10 mouse cellular contexts compared by ENCODE assay signal in the genomic region with DNA sequence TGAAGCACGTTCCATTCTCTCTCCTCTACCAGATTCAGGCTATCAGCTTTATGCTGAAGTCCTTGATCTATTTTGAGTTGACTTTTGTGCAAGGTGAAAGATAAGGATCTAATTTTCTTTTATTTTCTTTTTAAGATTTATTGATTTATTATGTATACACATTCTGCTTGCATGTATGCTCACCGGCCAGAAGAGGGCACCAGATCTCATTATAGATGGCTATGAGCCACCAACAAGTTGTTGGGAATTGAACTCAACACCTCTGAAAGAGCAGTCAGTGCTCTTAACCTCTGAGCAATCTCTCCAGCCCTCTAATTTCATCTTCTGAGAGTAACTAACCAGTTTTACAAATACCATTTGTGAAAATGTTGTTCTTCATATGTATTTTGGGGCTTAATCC. TPM values are rescaled to one million over a fixed set of nuclear protein-coding genes. Genes with fewer than 3 reads are reported as not detected.
DNase-seq lines count a peak whose midpoint lies in the region; ATAC-seq and TF ChIP-seq lines count a peak whose summit lies in the region.
"Had no signal": no experiment of that assay in that cellular context is flagged by ENCODE, and none has a peak within 500 bp of the region (broad histone marks: within the 10 kb centered on the region; RNA-seq: fewer than 3 reads in every experiment).

No protein-coding gene starts in this region.

- no peak overlapping the region for H3K4me3 ChIP-seq in heart, adult 2 months
- no peak overlapping the region for H3K4me3 ChIP-seq in forebrain, embryonic 13.5 days
- H3K4me3 ChIP-seq: neural tube, embryonic 12.5 days had no signal

- no peaks in the 10 kb centered on the region for H3K4me1 ChIP-seq in heart, adult 2 months (ENCODE audit: control insufficient read depth, insufficient read depth, low read length)
- H3K4me1 ChIP-seq in forebrain, embryonic 13.5 days: no peaks in the 10 kb centered on the region
- H3K4me1 ChIP-seq: neural tube, embryonic 12.5 days had no signal

- intact Hi-C loops in heart, adult 2 months (cut with DNase I): loop anchor here (1.0 kb wide), 1 partner anchor 129 kb away; no protein-coding TSS in a partner anchor

- WGBS in heart, adult 2 months: 42% methylated on average over 2 of the region's 2 CpGs
- 42% methylated on average over 2 of the region's 2 CpGs for WGBS in forebrain, embryonic 13.5 days

- no peak for DNase-seq in heart, adult 2 months
- DNase-seq in heart, adult 9 months (ENCODE audit: low spot score in 2 of 2): no peak
- peak; percentile 4 for DNase-seq in right cerebral cortex, adult 18-20 months
- no peak for DNase-seq in right cerebral cortex, postnatal 36 days (ENCODE audit: low spot score in 2 of 2)
- DNase-seq in c-Kit-positive CD71-positive TER-119-positive erythroid progenitor cells, embryonic 14.5 days (ENCODE audit: low spot score): peak; percentile 7
- DNase-seq in lung, postnatal 25 days (ENCODE audit: low spot score): peak; percentile 8
- DNase-seq in ovary, postnatal 10 days (ENCODE audit: low spot score): no peak

- H3K4me2 ChIP-seq in forebrain, embryonic 13.5 days: no peak overlapping the region
- H3K4me2 ChIP-seq: neural tube, embryonic 12.5 days had no signal

- no peak for TF ChIP-seq POLR2A in heart, adult 2 months (IDR thresholded peaks at IDR 0.05; ENCODE audit: insufficient read depth, low read depth, low read length)

- TF ChIP-seq CTCF in heart, adult 2 months (IDR thresholded peaks at IDR 0.05): peak; percentile 82

- H3K36me3 ChIP-seq in heart, adult 2 months (ENCODE audit: control insufficient read depth, insufficient read depth, low read length): no peaks in the 10 kb centered on the region
- no peaks in the 10 kb centered on the region for H3K36me3 ChIP-seq in forebrain, embryonic 13.5 days (ENCODE audit: poor library complexity, severe bottlenecking)
- H3K36me3 ChIP-seq: neural tube, embryonic 12.5 days had no signal

- no peak overlapping the region for H3K9ac ChIP-seq in heart, adult 2 months (ENCODE audit: low read depth, low read length)
- H3K9ac ChIP-seq in forebrain, embryonic 13.5 days: no peak overlapping the region
- H3K9ac ChIP-seq: neural tube, embryonic 12.5 days had no signal

- no peaks in the 10 kb centered on the region for H3K27me3 ChIP-seq in heart, adult 2 months (ENCODE audit: control insufficient read depth, insufficient read depth, low read length)
- H3K27me3 ChIP-seq in forebrain, embryonic 13.5 days: no peaks in the 10 kb centered on the region
- H3K27me3 ChIP-seq: neural tube, embryonic 12.5 days had no signal

- no peak for TF ChIP-seq EP300 in heart, adult 2 months (IDR thresholded peaks at IDR 0.05; ENCODE audit: insufficient read depth, low read depth, low read length)

- ATAC-seq in forebrain, embryonic 13.5 days: no peak

- H3K9me3 ChIP-seq in forebrain, embryonic 13.5 days (replicated peaks): no peaks in the 10 kb centered on the region
- H3K9me3 ChIP-seq: neural tube, embryonic 12.5 days had no signal

- H3K79me2 ChIP-seq in heart, adult 2 months (replicated peaks; ENCODE audit: control insufficient read depth, insufficient read depth, low read length): no peaks in the 10 kb centered on the region

- H3K27ac ChIP-seq in heart, adult 2 months: no peak overlapping the region
- H3K27ac ChIP-seq in forebrain, embryonic 13.5 days: no peak overlapping the region
- H3K27ac ChIP-seq: neural tube, embryonic 12.5 days had no signal

RNA-seq across cellular contexts. Expression of a gene that starts 14.5 kb away (rescaled TPM):
- total RNA-seq in heart, adult 2 months (2021): 1 to 10 TPM; 3.7 to 4.3 TPM
- polyA plus RNA-seq in heart, adult 2 months (2012; rRNA removed): 1.1 and 1.6 TPM in 2 replicates
- 9.1 and 10.4 TPM in 2 replicates for polyA plus RNA-seq in forebrain, embryonic 13.5 days (2015; fragmentation: Nextera tagmentation; extraction: Ambion mirVana)

RNA-seq across cellular contexts. Expression of a gene that starts 14.6 kb away (rescaled TPM):
- total RNA-seq in heart, adult 2 months (2021): under 1 TPM; 0.73 to 0.93 TPM
- polyA plus RNA-seq in heart, adult 2 months (2012; rRNA removed): 0.53 and 0.91 TPM in 2 replicates
- polyA plus RNA-seq in forebrain, embryonic 13.5 days (2015; fragmentation: Nextera tagmentation; extraction: Ambion mirVana): 19.9 and 22.3 TPM in 2 replicates

RNA-seq across cellular contexts. Expression of a gene that starts 38.8 kb away (rescaled TPM):
- total RNA-seq in heart, adult 2 months (2021): under 1 TPM; 0.23 to 0.70 TPM
- polyA plus RNA-seq in heart, adult 2 months (2012; rRNA removed): 0.70 and 1.2 TPM in 2 replicates
- not detected in 2 replicates for polyA plus RNA-seq in forebrain, embryonic 13.5 days (2015; fragmentation: Nextera tagmentation; extraction: Ambion mirVana)
- polyA plus RNA-seq: intestine, embryonic 14.5 days; neural tube, embryonic 12.5 days had no signal

RNA-seq across cellular contexts. Expression of a gene that starts 52.5 kb away (rescaled TPM):
- total RNA-seq in heart, adult 2 months (2021): 1 to 10 TPM; 1.9 to 2.0 TPM
- polyA plus RNA-seq in heart, adult 2 months (2012; rRNA removed): 1.8 and 2.7 TPM in 2 replicates
- 0.11 TPM in 1 of 2 replicates, not detected in the other for polyA plus RNA-seq in forebrain, embryonic 13.5 days (2015; fragmentation: Nextera tagmentation; extraction: Ambion mirVana)

Comparison
In these comparisons a context has a peak if more than half of its experiments do, and no peak if none do; other contexts are left out.
1. DNase-seq: peak in right cerebral cortex, adult 18-20 months (single experiment), c-Kit-positive CD71-positive TER-119-positive erythroid progenitor cells, embryonic 14.5 days (single experiment) and lung, postnatal 25 days (single experiment); none in heart, adult 2 months (0 of 2), heart, adult 9 months (0 of 2), right cerebral cortex, postnatal 36 days (0 of 2) and ovary, postnatal 10 days (single experiment).
2. RNA of a gene that starts 14.6 kb away (polyA plus RNA-seq): 19.9 to 22.3 TPM in forebrain, embryonic 13.5 days; 0.53 to 0.91 TPM in heart, adult 2 months; every median in the first group is over 10 times any median in the second.